Comparison of ENCODE assay signal across 10 mouse cellular contexts in the genomic region with DNA sequence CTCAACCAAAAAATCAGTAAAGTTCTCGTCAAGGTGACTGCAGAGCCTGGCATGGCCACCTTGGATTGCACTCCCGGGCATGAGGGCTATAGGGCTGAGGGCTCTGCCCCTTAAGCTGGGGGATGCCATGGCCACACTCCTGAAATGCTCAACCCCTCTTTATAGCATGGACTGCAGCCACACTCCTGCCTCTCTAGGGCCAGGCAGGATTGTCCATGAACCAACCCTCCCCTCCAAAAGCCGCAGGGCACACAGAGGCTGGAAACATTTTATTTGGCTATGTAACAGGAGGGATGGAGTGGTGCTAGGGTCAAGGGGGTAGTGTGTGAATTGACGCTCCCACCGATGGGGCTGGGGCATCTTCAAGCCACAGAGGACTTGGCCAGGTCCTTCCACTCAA. TPM values are rescaled to one million over a fixed set of nuclear protein-coding genes. Genes with fewer than 3 reads are reported as not detected.
DNase-seq lines count a peak whose midpoint lies in the region; ATAC-seq and TF ChIP-seq lines count a peak whose summit lies in the region.
"Had no signal": no experiment of that assay in that cellular context is flagged by ENCODE, and none has a peak within 500 bp of the region (broad histone marks: within the 10 kb centered on the region; RNA-seq: fewer than 3 reads in every experiment).

No protein-coding gene starts in this region.

- peaks cover 16% of the 10 kb centered on the region for H3K36me3 ChIP-seq in ES-E14 (ENCODE audit: control insufficient read depth, insufficient read depth, low read length, poor library complexity, severe bottlenecking)
- H3K36me3 ChIP-seq in liver, embryonic 15.5 days (replicated peaks) = no peaks in the 10 kb centered on the region
- H3K36me3 ChIP-seq in thymus, adult 2 months (ENCODE audit: control insufficient read depth, insufficient read depth, low read length) = no peaks in the 10 kb centered on the region; the same call in 1 of the 2 replicates

- peak overlapping the region; percentile 98; the same call in 1 of the 2 replicates for H3K4me2 ChIP-seq in liver, embryonic 15.5 days

- no peaks in the 10 kb centered on the region for H3K9me3 ChIP-seq in ES-E14 (ENCODE audit: control insufficient read depth, insufficient read depth, low read depth, low read length)
- no peaks in the 10 kb centered on the region for H3K9me3 ChIP-seq in liver, embryonic 15.5 days (replicated peaks)
- H3K9me3 ChIP-seq: heart, embryonic 13.5 days had no signal

- intact Hi-C loops in gastrocnemius, adult 2 months (cut with DNase I) = no loop called here
- intact Hi-C loops in left cerebral cortex, adult 2 months (cut with DNase I) = no loop called here
- intact Hi-C loops in left cerebral cortex, postnatal 14 days (cut with DNase I) = loop anchor here (2.0 kb wide), 1 partner anchor 38 kb away; no protein-coding TSS in a partner anchor

- 79% methylated on average over 5 of the region's 5 CpGs for WGBS in liver, embryonic 15.5 days (ENCODE audit: insufficient replicate concordance)
- WGBS in thymus, adult 2 months = 92% methylated on average over 5 of the region's 5 CpGs

- in situ Hi-C loops in ES-E14 (cut with MboI; ENCODE audit: low sequenced_read_pairs in 2 of 2, unreplicated experiment in 2 of 2) = no loop called here

- peak overlapping the region; percentile 100 for H3K27ac ChIP-seq in gastrocnemius, adult 2 months
- peak overlapping the region; percentile 99 for H3K27ac ChIP-seq in left cerebral cortex, adult 2 months
- H3K27ac ChIP-seq in ES-E14 (ENCODE audit: insufficient read depth, low read depth, low read length, poor library complexity, severe bottlenecking) = peak overlapping the region; percentile 47; the same call in 1 of the 2 replicates
- H3K27ac ChIP-seq in liver, embryonic 15.5 days (replicated peaks) = no peak overlapping the region
- no peak overlapping the region for H3K27ac ChIP-seq in thymus, adult 2 months (ENCODE audit: control insufficient read depth, insufficient read depth, low read length)

- peaks cover 12 to 29% of the 10 kb centered on the region in 2 experiments for H3K4me1 ChIP-seq in ES-E14 (ENCODE audit: control insufficient read depth in 2 of 2, insufficient read depth in 2 of 2, low read length in 2 of 2, poor library complexity in 1 of 2)
- peaks cover 25% of the 10 kb centered on the region for H3K4me1 ChIP-seq in liver, embryonic 15.5 days (replicated peaks)
- peaks cover 8% of the 10 kb centered on the region for H3K4me1 ChIP-seq in thymus, adult 2 months (replicated peaks; ENCODE audit: control insufficient read depth, insufficient read depth, low read length)

- TF ChIP-seq CTCF in gastrocnemius, adult 2 months (IDR thresholded peaks at IDR 0.05) = no peak
- TF ChIP-seq CTCF in left cerebral cortex, adult 2 months (IDR thresholded peaks at IDR 0.05) = no peak
- TF ChIP-seq CTCF in thymus, adult 2 months (IDR thresholded peaks at IDR 0.05; ENCODE audit: borderline replicate concordance, control insufficient read depth, extremely low read depth, insufficient read depth, low read length, poor library complexity) = no peak

- no peak overlapping the region for H3K4me3 ChIP-seq in gastrocnemius, adult 2 months
- no peak overlapping the region for H3K4me3 ChIP-seq in left cerebral cortex, adult 2 months
- H3K4me3 ChIP-seq in ES-E14 (ENCODE audit: insufficient read depth in 1 of 2, low read depth in 1 of 2, low read length in 2 of 2, poor library complexity in 1 of 2, severe bottlenecking in 1 of 2) = no peak overlapping the region
- no peak overlapping the region for H3K4me3 ChIP-seq in liver, embryonic 15.5 days (replicated peaks)
- no peak overlapping the region for H3K4me3 ChIP-seq in thymus, adult 2 months (ENCODE audit: control insufficient read depth, insufficient read depth, low read length)

- TF ChIP-seq POLR2A in thymus, adult 2 months (IDR thresholded peaks at IDR 0.05; ENCODE audit: control insufficient read depth, extremely low read depth, insufficient read depth, low read length, poor library complexity) = no peak

- peak; percentile 24 for DNase-seq in gastrocnemius, adult 2 months
- DNase-seq in gastrocnemius, postnatal 10 days = no peak
- no peak for DNase-seq in left cerebral cortex, adult 2 months (ENCODE audit: extremely low spot score in 1 of 2, low spot score in 2 of 2)
- no peak for DNase-seq in left cerebral cortex, postnatal 14 days (ENCODE audit: low spot score in 2 of 2)
- DNase-seq in ES-E14 (ENCODE audit: low read depth, low spot score) = no peak
- DNase-seq in thymus, adult 2 months = no peak

- H3K9ac ChIP-seq in ES-E14 (ENCODE audit: insufficient read depth, low read depth, low read length, poor library complexity, severe bottlenecking) = no peak overlapping the region
- H3K9ac ChIP-seq in liver, embryonic 15.5 days = no peak overlapping the region

- ATAC-seq in liver, embryonic 15.5 days (ENCODE audit: insufficient read depth) = no peak

- H3K27me3 ChIP-seq in liver, embryonic 15.5 days = no peaks in the 10 kb centered on the region
- H3K27me3 ChIP-seq in thymus, adult 2 months (ENCODE audit: control insufficient read depth, insufficient read depth, low read length) = no peaks in the 10 kb centered on the region
- H3K27me3 ChIP-seq: CH12.LX had no signal

TF ChIP-seq in ES-E14, 5 proteins besides CTCF, POLR2A, EP300 and RAD21:
- TF ChIP-seq CHD2 (IDR thresholded peaks at IDR 0.05; ENCODE audit: low read depth, low read length) (no peak), ZC3H11A (IDR thresholded peaks at IDR 0.05; ENCODE audit: borderline replicate concordance, low read depth, low read length) (no peak)
TF ChIP-seq in ES-E14: peak in this region for 0.

RNA-seq across cellular contexts. Expression of gene Fbxo6, which starts 0.6 kb away (rescaled TPM):
- 10 to 100 TPM; 36.8 to 46.4 TPM for total RNA-seq in gastrocnemius, adult 2 months (2021)
- total RNA-seq in gastrocnemius, postnatal 10 days (2021) = 10 to 100 TPM; 21.3 to 22.8 TPM
- total RNA-seq in left cerebral cortex, adult 2 months (2021) = 10 to 100 TPM; 28.9 to 30.2 TPM
- total RNA-seq in left cerebral cortex, postnatal 14 days (2021) = 10 to 100 TPM; 25.7 to 29.4 TPM
- 43.8 and 49.4 TPM in 2 replicates for total RNA-seq in ES-E14 (2012; rRNA removed)
- 11.0 and 11.9 TPM in 2 replicates for polyA plus RNA-seq in liver, embryonic 15.5 days (2015; fragmentation: Nextera tagmentation; extraction: Ambion mirVana)
- 41.8 and 50.9 TPM in 2 replicates for polyA plus RNA-seq in thymus, adult 2 months (2012; rRNA removed)

RNA-seq across cellular contexts. Expression of gene Fbxo44, which starts 7.7 kb away (rescaled TPM):
- total RNA-seq in gastrocnemius, adult 2 months (2021) = 1 to 10 TPM; 7.5 to 9.7 TPM
- 1 to 10 TPM in 1 of 2 experiments, under 1 TPM in 1; 0.75 to 1.6 TPM for total RNA-seq in gastrocnemius, postnatal 10 days (2021)
- 100 to 1,000 TPM; 140 to 156 TPM for total RNA-seq in left cerebral cortex, adult 2 months (2021)
- total RNA-seq in left cerebral cortex, postnatal 14 days (2021) = 100 to 1,000 TPM; 101 to 105 TPM
- total RNA-seq in ES-E14 (2012; rRNA removed) = 5.1 and 11.0 TPM in 2 replicates
- 0.51 and 0.54 TPM in 2 replicates for polyA plus RNA-seq in liver, embryonic 15.5 days (2015; fragmentation: Nextera tagmentation; extraction: Ambion mirVana)
- polyA plus RNA-seq in thymus, adult 2 months (2012; rRNA removed) = 31.2 and 34.5 TPM in 2 replicates

RNA-seq across cellular contexts. Expression of gene Fbxo2, which starts 7.9 kb away (rescaled TPM):
- under 1 TPM in 1 of 2 experiments, not detected in 1; 0.43 TPM for total RNA-seq in gastrocnemius, adult 2 months (2021)
- under 1 TPM in 1 of 2 experiments, not detected in 1; 0.31 TPM for total RNA-seq in gastrocnemius, postnatal 10 days (2021)
- total RNA-seq in left cerebral cortex, adult 2 months (2021) = 100 to 1,000 TPM; 101 to 107 TPM
- 10 to 100 TPM; 45.6 to 55.4 TPM for total RNA-seq in left cerebral cortex, postnatal 14 days (2021)
- total RNA-seq in ES-E14 (2012; rRNA removed) = 16.5 and 23.7 TPM in 2 replicates
- 0.28 TPM in 1 of 2 replicates, not detected in the other for polyA plus RNA-seq in liver, embryonic 15.5 days (2015; fragmentation: Nextera tagmentation; extraction: Ambion mirVana)
- polyA plus RNA-seq in thymus, adult 2 months (2012; rRNA removed) = 0.66 and 1.5 TPM in 2 replicates
- polyA plus RNA-seq: inflammation-experienced regulatory T-cells, adult 6 months had no signal

RNA-seq across cellular contexts. Expression of gene Draxin, which starts 22.0 kb away (rescaled TPM):
- total RNA-seq in gastrocnemius, adult 2 months (2021) = under 1 TPM in 1 of 2 experiments, not detected in 1; 0.03 TPM
- under 1 TPM; 0.16 to 0.23 TPM for total RNA-seq in gastrocnemius, postnatal 10 days (2021)
- total RNA-seq in left cerebral cortex, adult 2 months (2021) = under 1 TPM; 0.20 to 0.30 TPM
- 1 to 10 TPM in 1 of 2 experiments, under 1 TPM in 1; 0.46 to 1.2 TPM for total RNA-seq in left cerebral cortex, postnatal 14 days (2021)
- total RNA-seq in ES-E14 (2012; rRNA removed) = 0.76 and 1.3 TPM in 2 replicates
- polyA plus RNA-seq in liver, embryonic 15.5 days (2015; fragmentation: Nextera tagmentation; extraction: Ambion mirVana) = 0.07 and 0.10 TPM in 2 replicates
- 0.26 and 0.34 TPM in 2 replicates for polyA plus RNA-seq in thymus, adult 2 months (2012; rRNA removed)
- polyA plus RNA-seq: inflammation-experienced regulatory T-cells, adult 6 months had no signal

RNA-seq across cellular contexts. Expression of gene Mad2l2, which starts 22.4 kb away (rescaled TPM):
- total RNA-seq in gastrocnemius, adult 2 months (2021) = 10 to 100 TPM; 10.3 to 18.0 TPM
- total RNA-seq in gastrocnemius, postnatal 10 days (2021) = 10 to 100 TPM; 11.9 to 14.3 TPM
- 10 to 100 TPM; 14.2 to 16.1 TPM for total RNA-seq in left cerebral cortex, adult 2 months (2021)
- total RNA-seq in left cerebral cortex, postnatal 14 days (2021) = 10 to 100 TPM; 10.1 to 16.2 TPM
- 34.0 and 54.5 TPM in 2 replicates for total RNA-seq in ES-E14 (2012; rRNA removed)
- 12.9 and 13.2 TPM in 2 replicates for polyA plus RNA-seq in liver, embryonic 15.5 days (2015; fragmentation: Nextera tagmentation; extraction: Ambion mirVana)
- polyA plus RNA-seq in thymus, adult 2 months (2012; rRNA removed) = 32.9 and 37.7 TPM in 2 replicates

Comparison
In these comparisons a context has a peak if more than half of its experiments do, and no peak if none do; other contexts are left out.
1. H3K27ac ChIP-seq: peak in gastrocnemius, adult 2 months (single experiment), left cerebral cortex, adult 2 months (single experiment) and ES-E14 (single experiment); none in liver, embryonic 15.5 days (single experiment) and thymus, adult 2 months (single experiment).
2. RNA of gene Fbxo2, which starts 7.9 kb away (total RNA-seq): 101 to 107 TPM in left cerebral cortex, adult 2 months, 45.6 to 55.4 TPM in left cerebral cortex, postnatal 14 days and 16.5 to 23.7 TPM in ES-E14; 0.43 TPM in gastrocnemius, adult 2 months and 0.31 TPM in gastrocnemius, postnatal 10 days; every median in the first group is over 10 times any median in the second.